Mouse (Mus musculus) bone marrow macrophage, adult 2 months (primary cell): Measurements from ENCODE around the gene Slc24a3.

ENCODE experiments used
- CTCF ChIP-seq: IDR thresholded peaks from 2 replicates; pipeline ENCODE4 v1.5.1; 2012; ENCODE audit warnings: low read depth, mild to moderate bottlenecking, low read length, moderate library complexity
- POLR2A ChIP-seq: IDR thresholded peaks from 2 replicates; pipeline ENCODE4 v1.6.1; 2012; ENCODE audit warnings: mild to moderate bottlenecking, low read depth, low read length, borderline replicate concordance

DNA sequence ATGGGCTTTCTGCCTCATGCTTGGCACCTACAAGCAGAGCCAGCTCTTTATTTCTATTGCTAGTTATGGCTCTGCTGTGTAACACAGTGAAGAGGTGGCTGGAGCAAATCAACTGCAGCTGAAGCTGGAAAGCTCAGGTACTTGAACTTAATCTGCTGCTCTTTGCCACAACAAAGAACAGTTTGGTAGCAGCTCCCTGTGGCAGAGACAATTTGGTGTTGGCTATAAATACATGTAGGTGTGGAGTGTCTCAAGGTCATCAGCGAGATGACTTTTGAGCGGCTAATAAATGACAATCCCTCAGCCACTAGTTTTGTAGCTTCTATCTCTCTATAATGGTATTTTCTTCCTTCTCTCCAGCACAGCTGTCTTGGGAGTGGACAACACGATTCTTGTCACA lies 217.7 kb downstream of the Slc24a3 start:
- TF ChIP-seq POLR2A, result no peak
- no peak for TF ChIP-seq CTCF
